8 mouse cellular contexts compared by ENCODE assay signal in genomic region chr15:96285323-96286014, GRCm38 (mm10). TPM values are rescaled to one million over a fixed set of nuclear protein-coding genes. Genes with fewer than 3 reads are reported as not detected.
A peak's percentile ranks its signal among the peaks of the same experiment; 100 is the strongest.
DNase-seq lines count a peak whose midpoint lies in the region; ATAC-seq and TF ChIP-seq lines count a peak whose summit lies in the region.

No protein-coding gene starts in this region.

- under 1% methylated on average over 42 of the region's 64 CpGs for WGBS in hindbrain, embryonic 11.5 days
- 3% methylated on average over 37 of the region's 64 CpGs for WGBS in lung, postnatal 0 days

- TF ChIP-seq EP300 in lung, postnatal 0 days (IDR thresholded peaks at IDR 0.05) = no peak; the same call in 1 of the 2 replicates

- ATAC-seq in hindbrain, embryonic 11.5 days (ENCODE audit: low FRiP score) = peak; percentile 85
- peak; percentile 78 for ATAC-seq in lung, postnatal 0 days

- no peaks in the 10 kb centered on the region for H3K9me3 ChIP-seq in hindbrain, embryonic 11.5 days (ENCODE audit: control insufficient read depth, low read length)
- H3K9me3 ChIP-seq in lung, postnatal 0 days (ENCODE audit: low read length) = no peaks in the 10 kb centered on the region

- TF ChIP-seq CTCF in lung, postnatal 0 days (IDR thresholded peaks at IDR 0.05) = peak; percentile 25; the same call in 1 of the 2 replicates

- H3K27ac ChIP-seq in hindbrain, embryonic 11.5 days (ENCODE audit: low read depth, low read length) = peak overlapping the region; percentile 100
- H3K27ac ChIP-seq in lung, postnatal 0 days (ENCODE audit: low read length) = peak overlapping the region; percentile 100

- peaks cover 3% of the 10 kb centered on the region; the same call in 1 of the 2 replicates for H3K36me3 ChIP-seq in hindbrain, embryonic 11.5 days (ENCODE audit: control insufficient read depth, insufficient read depth, low read length)
- no peaks in the 10 kb centered on the region for H3K36me3 ChIP-seq in lung, postnatal 0 days (ENCODE audit: insufficient read depth, low read length)

- H3K9ac ChIP-seq in hindbrain, embryonic 11.5 days (ENCODE audit: low read depth, low read length) = peak overlapping the region; percentile 100
- peak overlapping the region; percentile 98 for H3K9ac ChIP-seq in lung, postnatal 0 days (replicated peaks; ENCODE audit: low read depth)

- DNase-seq in NIH3T3 (ENCODE audit: low read depth) = peak; percentile 96
- peak; percentile 92 for DNase-seq in cerebellum, adult 9-11 months
- DNase-seq in frontal cortex, adult 2 months (ENCODE audit: extremely low spot score in 1 of 2, low spot score in 1 of 2) = peak; percentile 76 to 88
- DNase-seq in hindbrain, embryonic 11.5 days (ENCODE audit: low spot score) = peak; percentile 91
- peak; percentile 85 to 89 for DNase-seq in layer of hippocampus, postnatal 10 days (ENCODE audit: low spot score in 2 of 2)
- peak; percentile 96 for DNase-seq in lung, postnatal 0 days (ENCODE audit: low spot score)
- DNase-seq in ovary, postnatal 10 days (ENCODE audit: low spot score) = peak; percentile 84
- peak; percentile 79 for DNase-seq in thymus, postnatal 0 days (ENCODE audit: low spot score)

- H3K27me3 ChIP-seq in hindbrain, embryonic 11.5 days (ENCODE audit: control insufficient read depth, insufficient read depth, low read length) = no peaks in the 10 kb centered on the region
- H3K27me3 ChIP-seq in lung, postnatal 0 days (replicated peaks; ENCODE audit: insufficient read depth, low read length) = no peaks in the 10 kb centered on the region

- H3K4me1 ChIP-seq in hindbrain, embryonic 11.5 days (replicated peaks; ENCODE audit: control insufficient read depth, insufficient read depth, low read length) = no peaks in the 10 kb centered on the region
- H3K4me1 ChIP-seq in lung, postnatal 0 days (ENCODE audit: insufficient read depth, low read depth, low read length) = peaks cover 13% of the 10 kb centered on the region

- peak overlapping the region; percentile 96 for H3K4me3 ChIP-seq in hindbrain, embryonic 11.5 days (ENCODE audit: low read depth, low read length)
- peak overlapping the region; percentile 93 for H3K4me3 ChIP-seq in lung, postnatal 0 days (ENCODE audit: low read depth, low read length)

- peak overlapping the region; percentile 45 for H3K4me2 ChIP-seq in hindbrain, embryonic 11.5 days (replicated peaks; ENCODE audit: low read depth, low read length)
- H3K4me2 ChIP-seq in lung, postnatal 0 days (replicated peaks; ENCODE audit: low read depth, low read length) = peak overlapping the region; percentile 68

RNA-seq across cellular contexts. Expression of gene Arid2, which starts 1.8 kb away (rescaled TPM):
- polyA plus RNA-seq in frontal cortex, adult 2 months (2012; rRNA removed) = 16.5 and 18.0 TPM in 2 replicates
- polyA plus RNA-seq in hindbrain, embryonic 11.5 days (2014; fragmentation: Nextera tagmentation; extraction: Ambion mirVana) = 37.0 and 39.0 TPM in 2 replicates
- total RNA-seq in layer of hippocampus, postnatal 10 days (2021) = 10 to 100 TPM; 43.7 to 46.0 TPM
- 15.3 and 15.7 TPM in 2 replicates for polyA plus RNA-seq in lung, postnatal 0 days (2015; fragmentation: Nextera tagmentation; extraction: Ambion mirVana)
- polyA plus RNA-seq in thymus, postnatal 0 days (2015; fragmentation: Nextera tagmentation; extraction: Ambion mirVana) = 28.5 and 34.9 TPM in 2 replicates

Comparison
In these comparisons a context has a peak if more than half of its experiments do, and no peak if none do; other contexts are left out.
1. Peak in every context shown above with its lines: DNase-seq, ATAC-seq, H3K4me3 ChIP-seq and H3K27ac ChIP-seq.